Mouse (Mus musculus) liver, embryonic 14.5 days (tissue): ENCODE results near the gene Letmd1. TPM values are rescaled to one million over a fixed set of nuclear protein-coding genes. Genes with fewer than 3 reads are reported as not detected.

Source experiments
- ATAC-seq: fragments of 200-750 bp; cut with Nextera tagmentation; 2 replicates; pipeline ENCODE4 v1.8.0; 2017; ENCODE audit warnings: moderate number of reproducible peaks, mild to moderate bottlenecking, moderate library complexity; ENCODE audit not compliant: insufficient read depth
- DNase-seq, 3 experiments: peaks; one replicate each; pipeline ENCODE4 v3.0.0-alpha.2; 2012 to 2013; ENCODE audit warnings: low read depth in 3 of 3, low spot score in 3 of 3
- H3K27ac ChIP-seq: fragments of 300-500 bp; sonication (generic); 2 replicates; pipeline ENCODE4 v1.5.1; 2014; ENCODE audit warnings: moderate library complexity, mild to moderate bottlenecking, control low read depth, inconsistent platforms
- H3K27me3 ChIP-seq: fragments of 300-500 bp; sonication (generic); 2 replicates; pipeline ENCODE4 v1.6.1; 2014; ENCODE audit warnings: mild to moderate bottlenecking, low read length, moderate library complexity; ENCODE audit not compliant: control insufficient read depth, insufficient read depth
- H3K36me3 ChIP-seq: fragments of 300-500 bp; sonication (generic); replicated peaks from 2 replicates; pipeline ENCODE4 v1.6.1; 2014; ENCODE audit warnings: low read depth; ENCODE audit not compliant: control insufficient read depth, insufficient read depth
- H3K4me1 ChIP-seq, 2 experiments: fragments of 200-500 bp in 1 of 2; fragments of 300-500 bp in 1 of 2; sonication (generic) in 1 of 2; replicated peaks; 2 replicates each; pipeline ENCODE4 v1.6.1; 2012 to 2014; ENCODE audit warnings: antibody characterized with exemption in 1 of 2, inconsistent platforms in 1 of 2, low read length in 1 of 2; ENCODE audit not compliant: control insufficient read depth in 2 of 2, insufficient read depth in 2 of 2
- H3K4me2 ChIP-seq: fragments of 300-500 bp; sonication (generic); 2 replicates; pipeline ENCODE4 v1.6.1; 2014; ENCODE audit warnings: low read depth, mild to moderate bottlenecking, control low read depth, moderate library complexity
- H3K4me3 ChIP-seq, 2 experiments: fragments of 200-500 bp in 1 of 2; fragments of 300-500 bp in 1 of 2; sonication (generic) in 1 of 2; 2 replicates each; pipeline ENCODE4 v1.5.1; 2012 to 2014; ENCODE audit warnings: low read depth in 2 of 2, low read length in 2 of 2, mild to moderate bottlenecking in 2 of 2, control low read depth in 1 of 2, inconsistent platforms in 1 of 2, moderate library complexity in 1 of 2; ENCODE audit not compliant: insufficient read depth in 1 of 2
- H3K9ac ChIP-seq: fragments of 300-500 bp; sonication (generic); replicated peaks from 2 replicates; pipeline ENCODE4 v1.6.1; 2014; ENCODE audit warnings: mild to moderate bottlenecking, control low read depth, moderate library complexity
- H3K9me3 ChIP-seq: fragments of 300-500 bp; sonication (generic); 2 replicates; pipeline ENCODE4 v1.6.1; 2016; ENCODE audit warnings: low read length, mixed read lengths; ENCODE audit not compliant: control insufficient read depth
- CTCF ChIP-seq: IDR thresholded peaks from 2 replicates; pipeline ENCODE4 v1.5.1; 2016; ENCODE audit warnings: antibody characterized with exemption, low read depth, control low read depth
- EP300 ChIP-seq: IDR thresholded peaks from 2 replicates; pipeline ENCODE4 v1.6.1; 2016; ENCODE audit warnings: antibody characterized with exemption, low read depth
- WGBS: fragments of 180-500 bp; shearing (Covaris S2); extraction: QIAGEN DNeasy Blood & Tissue Kit; methylation state at CpG from one replicate; pipeline ENCODE4 v1.1.7; 2014; ENCODE audit not compliant: insufficient replicate concordance; 5-methylcytosine and 5-hydroxymethylcytosine counted together
- polyA plus RNA-seq, 2 experiments: library from polyadenylated mRNA; depleted of rRNA in 1 of 2; stranded (reverse) in 1 of 2; unstranded in 1 of 2; fragments of >200 nt; fragmentation: Nextera tagmentation in 1 of 2; extraction: Ambion mirVana in 1 of 2; gene quantifications; 2 replicates each; pipeline versions ENCODE4 v1.2.1 to v1.2.3; 2012 to 2014

Letmd1 gene
- polyA plus RNA-seq, 2 experiments: 9.5 to 15.2 TPM

DNA sequence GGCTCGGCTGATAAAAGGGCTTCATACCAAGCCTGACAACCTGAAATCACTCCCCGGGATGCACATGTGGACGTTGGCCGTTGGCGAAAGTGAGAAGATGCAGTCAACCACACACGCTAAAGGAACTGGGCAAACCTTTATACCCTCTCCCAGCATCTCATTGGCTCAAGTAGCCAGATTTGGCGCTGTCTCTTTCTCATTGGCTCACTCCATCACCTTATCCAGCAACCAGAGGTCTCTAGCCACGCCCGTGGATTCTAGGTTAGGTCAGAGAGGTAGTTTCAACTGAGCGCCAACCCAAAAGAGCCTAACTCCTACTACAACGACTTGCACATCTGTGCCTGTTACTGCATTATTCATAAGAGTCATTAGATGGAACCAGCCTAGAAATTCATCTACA, 16.3 kb upstream of the Letmd1 start:
- Histone ChIP-seq H3K27me3 (no peaks in the 10 kb centered on the region), H3K9me3 (no peaks in the 10 kb centered on the region), H3K9ac (no peak overlapping the region), H3K27ac (no peak overlapping the region), H3K4me3 (no peak overlapping the region), H3K4me2 (no peak overlapping the region), H3K36me3 (no peaks in the 10 kb centered on the region), H3K4me1 (peaks cover 0 to under 1% of the 10 kb centered on the region in 2 experiments; a peak in 2 of 4 replicates)
- no peak for TF ChIP-seq EP300
- TF ChIP-seq CTCF: no peak
- DNase-seq (no peak), ATAC-seq (no peak)
- WGBS: 62% methylated on average over 11 of the region's 11 CpGs

DNA sequence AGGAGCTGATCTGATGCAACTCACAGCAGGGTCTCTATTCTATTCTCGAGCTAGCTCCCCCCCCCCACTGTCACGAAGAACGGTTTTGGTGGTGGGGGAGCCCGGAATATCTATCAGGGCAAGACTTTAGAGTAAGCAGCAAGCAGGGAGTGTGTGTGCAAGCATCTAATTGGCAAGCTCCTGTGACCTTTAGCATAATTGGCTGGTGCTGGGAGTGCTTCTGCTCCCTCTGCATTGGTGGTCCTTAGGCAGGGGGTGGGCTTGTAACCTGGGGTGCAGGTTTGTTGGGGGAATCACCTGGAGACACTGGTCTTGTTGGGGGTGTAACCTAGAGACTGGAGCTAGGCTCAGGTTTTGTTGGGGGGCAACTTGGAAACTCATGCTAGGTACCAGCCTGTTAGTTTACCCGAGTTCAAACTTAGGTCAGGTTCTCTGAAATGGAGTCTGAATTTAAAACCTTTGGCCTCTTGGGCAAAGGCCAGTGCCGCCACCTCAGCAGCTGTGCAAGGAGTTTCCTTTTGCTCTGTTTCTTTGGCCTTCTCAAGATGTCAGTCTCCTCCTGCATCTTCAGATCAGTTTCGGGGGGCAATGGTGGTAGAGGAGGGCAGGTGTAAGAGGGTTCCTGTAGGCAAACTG, 12.3 kb upstream of the Letmd1 start:
- H3K4me1 ChIP-seq: peaks cover 4 to 19% of the 10 kb centered on the region in 2 experiments; a peak in 3 of 4 replicates
- no peak for DNase-seq
- no peak for ATAC-seq
- H3K4me2 ChIP-seq: no peak overlapping the region
- no peak overlapping the region for H3K4me3 ChIP-seq
- TF ChIP-seq EP300: no peak
- H3K27me3 ChIP-seq: no peaks in the 10 kb centered on the region
- 61% methylated on average over 7 of the region's 7 CpGs for whole genome bisulfite sequencing
- no peak overlapping the region for H3K9ac ChIP-seq
- H3K9me3 ChIP-seq: no peaks in the 10 kb centered on the region
- no peaks in the 10 kb centered on the region for H3K36me3 ChIP-seq
- no peak overlapping the region for H3K27ac ChIP-seq

DNA sequence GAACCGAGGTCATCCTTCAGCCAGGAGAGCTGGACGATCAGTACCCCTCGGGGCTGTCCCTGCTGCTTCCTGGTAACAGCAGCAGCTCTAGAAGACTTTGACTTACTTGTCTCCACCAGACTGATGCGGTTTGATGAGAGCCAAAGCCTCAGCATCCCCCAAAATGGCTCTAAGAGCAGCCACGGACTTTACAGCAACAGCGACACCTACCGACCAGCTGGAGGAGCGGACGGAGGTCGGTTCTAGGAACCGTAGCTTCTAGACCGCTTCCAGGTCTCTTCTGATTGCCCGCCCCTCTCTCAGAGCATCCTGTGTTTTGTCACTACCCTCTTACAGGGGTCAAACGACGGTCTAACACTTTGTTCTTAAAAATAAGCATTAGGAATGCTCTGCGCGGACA, 11.5 kb upstream of the Letmd1 start:
- H3K4me1 ChIP-seq: peaks cover 4 to 22% of the 10 kb centered on the region in 2 experiments; a peak in 3 of 4 replicates
- no peak overlapping the region for H3K4me3 ChIP-seq
- no peaks in the 10 kb centered on the region for H3K36me3 ChIP-seq
- no peak overlapping the region for H3K9ac ChIP-seq
- H3K27me3 ChIP-seq: no peaks in the 10 kb centered on the region
- H3K27ac ChIP-seq: no peak overlapping the region
- H3K9me3 ChIP-seq: no peaks in the 10 kb centered on the region
- H3K4me2 ChIP-seq: peak overlapping the region; percentile 50
- ATAC-seq (peak; percentile 61), DNase-seq (peak; percentile 58 to 67 (median 59))
- 3% methylated on average over 17 of the region's 17 CpGs for WGBS
- peak; percentile 98 for TF ChIP-seq CTCF
- no peak for TF ChIP-seq EP300

- no peak for ATAC-seq
- peak; percentile 61 to 76 (median 70) for DNase-seq
- Histone ChIP-seq H3K27ac (no peak overlapping the region), H3K4me3 (no peak overlapping the region), H3K4me1 (peaks cover 4 to 22% of the 10 kb centered on the region in 2 experiments; a peak in 3 of 4 replicates), H3K27me3 (no peaks in the 10 kb centered on the region), H3K9me3 (no peaks in the 10 kb centered on the region), H3K9ac (no peak overlapping the region), H3K36me3 (no peaks in the 10 kb centered on the region), H3K4me2 (no peak overlapping the region)
- TF ChIP-seq EP300 (no peak), CTCF (peak; percentile 73)
- 23% methylated on average over 10 of the region's 10 CpGs for WGBS
Measured at GRCm38 (mm10) chr15:100458055-100458454, 10.8 kb upstream of the Letmd1 start.

DNA sequence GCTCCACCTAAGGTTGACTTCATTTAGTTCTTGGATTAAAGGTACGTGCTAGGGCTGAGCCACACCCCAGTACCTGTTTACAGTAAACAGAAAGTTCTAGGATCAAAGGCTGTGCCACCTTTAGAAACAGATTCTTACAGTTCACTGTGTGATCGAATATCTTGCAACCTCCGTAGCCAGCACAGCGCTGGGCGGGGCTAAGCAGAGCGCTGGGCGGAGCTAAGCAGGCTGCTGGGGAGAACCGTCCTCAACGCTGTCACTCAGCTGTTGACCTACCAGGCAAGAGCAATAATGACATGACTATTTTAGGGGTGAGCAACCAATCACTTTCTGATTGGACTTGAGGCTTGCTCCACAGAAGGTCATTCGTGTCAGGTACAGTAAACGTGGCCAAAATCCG, 7.9 kb upstream of the Letmd1 start:
- no peak overlapping the region for H3K27ac ChIP-seq
- ATAC-seq (peak; percentile 72), DNase-seq (peak; percentile 49 to 64 (median 57))
- H3K4me3 ChIP-seq: peak overlapping the region in 1 of 2 experiments; percentile 26; a peak in 3 of 4 replicates
- peak overlapping the region; percentile 57 for H3K4me2 ChIP-seq
- H3K9me3 ChIP-seq: no peaks in the 10 kb centered on the region
- H3K36me3 ChIP-seq: no peaks in the 10 kb centered on the region
- TF ChIP-seq EP300 (no peak), CTCF (no peak)
- peaks cover 4 to 22% of the 10 kb centered on the region in 2 experiments; a peak in 3 of 4 replicates for H3K4me1 ChIP-seq
- 0 out of 2 replicates have a peak overlapping the region, but pooled peaks have one; percentile 27 for H3K9ac ChIP-seq
- 8% methylated on average over 12 of the region's 12 CpGs for WGBS
- H3K27me3 ChIP-seq: no peaks in the 10 kb centered on the region
